Mouse (Mus musculus): Measurements from ENCODE around the gene Irak3.

- no peak for TF ChIP-seq CTCF (IDR thresholded peaks at IDR 0.05; ENCODE audit: low read depth)
- TF ChIP-seq EP300 (optimal IDR thresholded peaks at IDR 0.05): no peak
Measured at GRCm38 (mm10) chr10:120097564-120097963, 104.4 kb downstream of the Irak3 start.

All from stomach, postnatal 0 days (tissue).